Mouse (Mus musculus) testis, postnatal 14 days (tissue): ENCODE data around the gene Gm38394.
"Not testable (repeated sequence)": the region's sequence is repeated elsewhere in the genome, so short reads cannot be mapped to it uniquely, and the experiment has no call there.

Experiments
- DNase-seq: peaks from one replicate; pipeline ENCODE4 v3.0.0; 2021; ENCODE audit warnings: low spot score

The Gm38394 gene

DNA sequence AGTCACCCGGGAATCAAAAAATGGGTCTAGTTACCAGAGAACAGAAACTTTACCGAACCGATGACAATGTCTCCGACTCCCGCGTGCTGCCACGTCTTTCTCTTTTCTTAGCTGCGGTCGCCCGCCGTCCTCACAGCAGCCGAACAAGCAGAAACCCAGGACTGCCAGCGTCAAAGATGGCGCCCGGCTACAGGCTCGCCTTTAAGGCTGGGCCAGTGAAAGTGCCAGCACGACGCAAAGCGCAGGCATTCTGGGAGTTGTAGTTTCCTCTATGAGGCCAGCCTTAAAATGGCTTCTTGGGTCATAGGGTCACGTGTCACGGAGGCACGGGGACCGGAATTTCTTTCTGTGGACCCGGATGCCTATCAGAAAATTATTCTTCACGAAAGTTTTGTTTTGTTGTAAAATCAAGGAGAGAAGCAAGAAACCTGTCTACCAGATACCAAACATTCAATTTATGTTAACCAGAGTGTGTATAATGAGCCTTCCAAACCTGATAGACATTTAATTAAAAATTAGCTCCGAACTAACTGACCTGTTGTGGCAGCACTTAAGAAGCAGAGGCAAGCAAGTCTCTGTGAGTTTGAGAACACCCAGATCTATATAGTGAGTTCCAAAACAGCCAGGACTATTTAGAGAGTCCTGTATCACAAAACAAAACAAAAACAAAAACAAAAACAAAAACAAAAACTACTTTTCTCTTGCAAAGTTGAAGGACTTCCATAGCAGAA is at the start of gene Gm38394:
Gene Gm38394, minus strand, starts transcription at position 116 of the 731 bp plus-strand sequence.
- peak; percentile 94 for DNase-seq

DNA sequence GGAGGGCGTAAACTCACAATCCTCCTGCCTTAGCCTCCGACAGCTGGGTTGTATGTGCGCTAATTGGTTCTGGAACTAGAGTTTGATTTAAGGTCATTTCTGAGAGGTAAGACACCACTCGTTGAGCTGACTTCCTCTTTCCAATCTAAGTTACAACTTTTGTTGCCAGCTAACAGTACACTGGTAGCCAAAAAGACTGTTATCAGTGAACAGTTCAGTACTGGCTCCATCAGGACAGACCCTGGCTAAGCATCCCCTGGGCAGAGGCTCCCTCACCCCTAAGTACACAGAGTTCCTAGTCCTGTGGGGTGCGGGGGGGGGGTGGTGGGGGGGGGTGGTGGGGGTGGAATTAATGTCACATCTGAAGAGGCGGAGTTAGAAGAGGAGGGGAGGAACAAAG is 49.8 kb upstream of the Gm38394 start:
- peak; percentile 49 for DNase-seq

DNA sequence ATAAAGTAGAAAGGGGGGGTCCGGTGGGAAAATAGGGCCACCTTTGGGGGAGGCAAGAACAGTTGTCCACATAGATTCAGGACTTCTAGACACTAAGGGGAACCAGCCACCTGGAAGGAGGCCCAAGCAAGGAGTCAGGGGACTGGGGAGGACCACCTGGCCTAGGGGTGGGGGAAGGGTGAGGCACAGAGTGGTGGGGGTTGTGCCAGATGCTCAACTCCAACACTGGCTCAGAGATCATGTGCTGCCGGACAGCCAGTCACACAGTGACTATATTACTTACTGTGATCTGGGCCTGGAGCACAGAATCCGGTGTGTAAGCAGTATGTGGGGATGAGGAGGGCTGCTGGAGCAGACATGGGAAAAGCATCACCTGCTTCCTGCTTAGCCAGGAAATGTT is 48.2 kb upstream of the Gm38394 start:
- no peak for DNase-seq

DNA sequence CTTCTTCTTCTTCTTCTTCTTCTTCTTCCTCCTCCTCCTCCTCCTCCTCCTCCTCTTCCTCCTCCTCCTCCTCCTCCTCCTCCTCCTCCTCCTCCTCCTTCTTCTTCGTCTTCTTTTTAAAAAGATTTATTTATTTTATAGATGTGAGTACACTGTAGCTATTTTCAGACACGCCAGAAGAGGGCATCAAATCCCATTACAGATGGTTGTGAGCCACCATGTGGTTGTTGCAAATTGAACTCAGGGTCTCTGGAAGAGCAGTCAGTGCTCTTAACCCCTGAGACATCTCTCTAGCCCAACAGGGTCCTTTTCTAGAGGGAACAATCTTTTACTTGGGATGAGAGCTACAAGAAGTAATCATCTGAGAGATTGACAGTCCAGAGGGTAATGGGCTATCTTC is 40.7 kb upstream of the Gm38394 start:
- not testable (repeated sequence) for DNase-seq

DNA sequence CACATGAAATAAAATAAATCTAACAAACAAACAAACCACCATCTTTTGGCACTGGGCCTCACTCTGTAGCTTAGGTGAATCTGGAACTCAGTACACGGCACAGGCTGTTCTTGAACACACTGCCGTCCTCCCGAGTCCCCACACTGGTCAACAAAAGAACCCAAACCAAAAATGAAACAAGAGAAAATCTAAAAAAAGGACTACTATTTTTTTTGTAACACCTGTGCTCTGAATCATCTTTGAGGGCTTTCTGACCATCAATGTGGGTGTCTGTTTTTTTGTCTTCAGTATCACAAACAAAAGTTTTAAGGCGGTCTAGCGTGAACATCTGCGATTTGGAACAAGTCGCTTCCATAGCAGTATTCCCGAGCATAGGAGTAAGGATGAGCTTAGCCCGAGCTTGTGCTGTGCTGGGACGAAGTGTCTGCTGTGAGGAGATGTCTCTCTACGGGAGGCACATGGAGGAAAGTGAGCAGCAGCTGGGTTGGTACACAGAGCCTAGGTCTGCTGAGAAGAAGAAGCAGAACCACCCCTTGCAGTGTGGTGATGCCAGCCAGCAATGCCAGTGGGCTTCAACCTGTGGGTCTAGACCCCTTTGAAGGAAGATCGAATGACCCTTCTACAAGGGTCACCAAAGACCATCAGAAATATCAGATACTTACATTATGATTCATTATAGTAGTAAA is 37.0 kb upstream of the Gm38394 start:
- no peak for DNase-seq

DNA sequence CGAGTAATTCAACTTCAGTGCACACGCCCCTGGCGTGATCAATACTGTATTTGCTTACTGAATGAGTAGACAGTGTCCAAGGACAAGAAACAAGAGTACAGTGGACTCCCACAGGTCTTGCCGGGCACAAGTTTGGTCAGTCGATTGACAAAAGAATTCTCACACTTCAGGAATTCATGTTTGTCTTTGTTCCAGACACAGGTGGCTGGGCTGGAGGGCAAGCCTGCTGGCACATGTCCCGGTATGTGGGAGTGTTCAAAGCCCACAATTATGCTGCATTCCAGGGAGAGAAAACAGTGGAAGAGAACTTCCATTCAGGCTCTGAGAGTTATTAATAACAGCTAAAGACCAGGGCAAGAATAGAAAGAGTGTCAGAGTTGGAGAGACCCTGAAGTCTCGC is 34.8 kb upstream of the Gm38394 start:
- peak; percentile 69 for DNase-seq

DNA sequence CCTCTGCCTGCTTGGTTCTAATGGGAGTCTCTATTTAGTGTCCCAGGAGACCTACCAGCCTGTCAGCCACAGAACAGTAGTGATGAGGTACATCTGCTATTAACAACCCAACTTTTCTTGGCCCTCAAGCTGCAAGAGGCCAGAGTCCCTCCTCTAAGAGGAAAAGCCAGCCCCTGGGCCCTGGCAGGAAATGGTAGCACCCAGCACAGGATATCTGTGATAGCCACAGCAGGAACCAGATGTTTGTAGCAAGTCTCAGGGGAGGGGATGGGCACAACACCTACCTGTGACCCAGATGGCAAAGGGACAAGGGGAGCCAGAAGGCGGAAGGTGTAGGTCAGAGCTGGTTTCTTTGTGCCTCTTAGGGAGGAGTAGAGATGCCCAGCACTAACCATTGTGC is 33.8 kb upstream of the Gm38394 start:
- no peak for DNase-seq

DNA sequence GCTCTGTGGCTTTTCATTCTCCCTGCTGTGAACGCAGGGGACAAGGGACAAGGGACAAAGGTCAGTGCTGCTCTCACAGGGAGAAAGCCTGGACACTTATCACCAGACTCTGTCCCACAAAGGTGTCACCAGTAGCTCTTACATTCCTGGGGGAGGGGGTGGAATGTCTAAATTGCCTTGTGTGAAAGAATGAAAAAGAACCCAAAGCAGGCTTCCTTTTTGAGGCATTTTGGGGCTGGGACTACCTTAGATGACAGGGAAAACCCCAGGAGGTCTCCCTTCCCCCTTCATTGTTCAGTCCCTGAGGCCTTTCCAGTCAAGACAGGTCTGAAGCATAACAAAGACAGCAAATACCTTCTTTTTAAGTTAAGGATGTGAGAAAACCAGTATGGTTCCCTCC is 33.2 kb upstream of the Gm38394 start:
- DNase-seq: no peak

DNA sequence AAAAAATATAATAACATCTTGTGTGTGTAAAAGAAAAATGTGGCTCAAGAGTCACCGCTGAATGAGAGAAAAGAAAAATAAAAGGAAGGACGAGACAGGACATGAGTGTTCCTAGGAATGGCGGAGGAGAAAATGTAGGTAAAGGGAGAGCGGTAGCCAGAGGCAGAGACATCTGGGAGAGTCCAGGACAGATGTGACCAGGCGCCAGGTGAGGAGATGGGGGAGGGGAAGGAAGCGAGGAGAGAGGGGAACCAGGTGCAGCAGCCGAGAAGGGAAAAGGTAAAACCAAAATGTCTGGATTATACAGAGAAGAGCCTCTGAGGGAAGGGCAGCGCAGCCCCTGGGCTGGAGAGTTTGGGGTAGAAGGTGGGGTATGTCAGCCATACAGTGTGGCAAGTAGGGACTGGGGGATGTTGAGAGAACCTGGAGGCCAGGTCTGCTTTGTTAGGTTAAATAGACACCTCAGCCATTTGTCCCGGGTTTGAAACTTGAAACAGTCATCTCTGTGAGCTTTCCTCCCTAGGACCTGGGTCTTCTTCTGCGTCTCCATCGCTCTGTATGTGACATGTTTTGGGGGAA is 32.5 kb upstream of the Gm38394 start:
- DNase-seq: no peak

DNA sequence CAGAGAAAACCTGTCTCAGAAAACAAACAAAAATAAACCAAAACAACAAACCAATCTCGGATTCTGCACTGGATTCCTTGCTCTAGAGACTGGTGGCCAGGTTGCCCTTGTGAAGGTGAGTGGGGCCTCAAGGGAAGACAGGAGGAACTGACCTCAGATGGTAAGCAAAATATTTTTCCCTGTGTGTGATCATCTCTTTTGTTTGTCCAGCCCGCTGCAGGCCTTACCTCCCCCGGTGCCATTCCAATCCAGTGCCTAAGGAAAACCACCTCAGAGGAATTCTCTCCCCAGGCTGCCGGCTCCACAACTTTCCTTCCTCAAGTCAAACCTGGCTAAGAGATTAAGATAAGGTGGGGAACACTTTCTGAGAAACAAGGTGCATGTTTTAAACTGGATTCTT is 31.1 kb upstream of the Gm38394 start:
- DNase-seq: no peak

DNA sequence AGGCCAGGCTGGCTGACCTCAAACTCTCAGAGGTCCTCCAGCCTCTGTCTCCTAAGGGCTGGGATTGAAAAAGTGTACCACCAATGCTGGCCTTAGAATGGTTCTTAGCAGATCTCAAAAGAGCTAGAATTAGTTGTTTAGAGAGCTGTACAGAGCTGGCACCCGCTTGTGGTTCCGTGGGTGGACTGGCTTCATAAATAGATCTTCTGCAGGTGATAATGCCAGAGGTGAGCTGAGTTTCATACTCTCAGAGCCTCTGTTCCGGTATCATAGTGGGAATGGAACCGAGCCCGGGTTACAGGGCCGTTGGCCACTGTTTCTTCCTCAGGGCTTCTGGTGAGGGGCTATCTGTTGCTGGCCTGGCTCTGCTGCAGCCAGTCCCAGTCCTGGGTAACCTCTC is 29.9 kb upstream of the Gm38394 start:
- DNase-seq: no peak

DNA sequence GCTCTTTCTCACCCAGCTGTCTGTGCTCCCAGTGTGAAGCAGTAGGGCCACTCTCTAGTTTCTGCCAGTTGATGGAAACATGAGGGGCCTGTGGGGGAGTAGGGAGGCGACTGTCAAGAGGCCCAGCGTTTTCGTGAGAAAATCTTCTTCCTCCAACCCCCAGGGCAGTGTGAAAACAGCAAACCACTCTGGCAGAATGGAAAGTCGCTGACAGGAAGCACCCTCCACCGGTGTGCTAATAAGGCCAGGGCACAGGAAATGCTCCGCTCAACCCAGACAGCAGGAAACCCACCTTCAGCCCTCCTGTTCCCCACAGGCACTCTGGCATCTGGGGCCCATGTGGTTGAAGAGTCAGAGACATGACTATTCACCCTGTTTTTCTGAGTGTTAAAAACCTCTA is 28.8 kb upstream of the Gm38394 start, which contains the start of gene Lax1:
Gene Lax1, minus strand, starts transcription at position 212 of the 400 bp plus-strand sequence.
- DNase-seq: no peak

DNA sequence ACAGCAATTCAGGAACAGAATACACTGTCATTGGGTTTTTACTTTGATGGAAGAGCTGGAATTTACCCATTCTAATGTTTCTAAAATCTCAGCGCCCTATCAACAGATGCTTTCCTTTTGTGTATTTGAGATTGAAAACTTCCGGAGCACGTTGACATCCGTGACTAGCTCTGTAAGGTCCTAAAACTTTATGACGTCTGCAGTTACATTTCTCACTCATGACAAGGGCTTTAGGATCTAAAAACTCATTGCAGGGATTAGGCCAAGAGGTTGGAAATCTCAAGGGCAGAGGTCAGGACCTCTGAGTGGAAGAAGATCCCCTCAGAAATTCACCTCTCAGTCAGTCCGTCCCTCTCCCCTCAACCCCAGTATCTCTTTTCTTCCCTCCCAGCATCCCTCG is 27.2 kb upstream of the Gm38394 start:
- DNase-seq: no peak

DNA sequence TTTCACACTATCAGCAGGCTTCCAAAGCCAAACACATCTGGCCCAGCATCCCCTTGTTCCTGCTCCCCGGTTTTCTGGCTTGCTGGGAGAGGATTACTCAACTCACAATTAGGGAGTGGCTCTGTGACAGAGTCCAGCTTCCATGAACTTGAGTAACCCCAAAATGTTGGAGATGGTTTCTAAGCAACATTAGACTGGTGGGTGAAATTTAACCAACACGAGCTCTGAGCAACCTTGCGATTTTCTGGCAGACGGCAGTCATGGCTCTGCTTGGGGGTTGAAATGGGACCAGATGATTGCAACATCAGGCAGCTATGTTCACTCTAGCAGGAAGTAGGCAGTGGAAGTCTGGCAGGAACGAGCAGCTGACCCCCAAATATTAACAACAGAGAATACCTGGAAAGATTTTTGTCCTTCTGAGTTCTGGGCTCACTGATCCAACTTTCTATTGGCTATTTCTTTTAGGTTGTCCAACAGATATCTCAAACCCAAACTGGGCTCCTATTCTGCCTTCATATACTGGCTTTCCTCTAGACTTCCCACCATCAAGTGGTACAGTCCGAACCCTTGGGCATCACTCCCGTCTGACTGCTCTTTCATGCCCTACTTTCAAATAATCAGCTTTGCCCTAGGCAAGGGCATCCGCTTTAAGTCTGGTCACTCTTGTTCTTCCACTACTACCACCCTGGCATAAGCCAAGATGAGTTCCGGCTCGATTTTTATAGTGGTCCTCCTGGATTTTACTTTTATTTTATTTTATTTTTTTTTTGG is 24.8 kb upstream of the Gm38394 start:
- DNase-seq: peak; percentile 42

DNA sequence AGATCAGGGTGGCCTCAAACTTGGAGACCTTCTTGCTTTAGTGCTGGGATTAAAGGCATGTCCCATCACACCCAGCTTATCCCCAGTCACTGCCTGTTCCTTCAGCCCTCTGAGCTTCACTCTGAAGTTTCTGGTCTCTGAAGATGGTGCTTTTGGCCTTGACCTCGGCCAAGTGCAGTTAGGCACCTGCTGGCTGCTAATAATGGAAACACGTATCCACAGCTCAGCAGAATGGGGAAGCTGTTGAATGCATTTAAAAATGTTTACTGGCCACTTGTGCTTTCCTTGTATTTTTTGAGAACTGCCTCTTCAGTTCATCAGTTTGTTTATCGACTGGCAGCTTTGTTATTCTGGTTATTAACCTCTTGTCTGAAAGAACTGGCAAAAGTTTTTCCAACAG is 10.7 kb upstream of the Gm38394 start:
- no peak for DNase-seq

DNA sequence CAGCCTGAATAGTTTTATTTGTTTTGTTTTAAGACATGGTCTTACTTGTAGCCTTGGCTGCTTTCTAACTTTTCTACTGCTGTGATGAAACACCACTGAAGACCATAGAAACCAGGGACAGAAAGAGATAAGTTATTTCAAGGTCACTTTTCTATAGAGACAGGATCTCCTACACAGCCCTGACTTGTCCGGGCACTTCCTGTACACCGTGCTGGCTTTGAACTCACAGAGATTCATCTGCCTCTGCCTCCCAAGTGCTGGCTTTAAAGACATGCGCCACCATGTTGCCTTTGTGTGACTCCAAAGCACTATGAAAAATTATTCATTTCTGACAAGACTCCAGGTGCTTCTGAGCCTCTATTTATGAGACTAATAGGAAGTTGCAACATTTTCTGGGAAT is 10.1 kb upstream of the Gm38394 start:
- no peak for DNase-seq

DNA sequence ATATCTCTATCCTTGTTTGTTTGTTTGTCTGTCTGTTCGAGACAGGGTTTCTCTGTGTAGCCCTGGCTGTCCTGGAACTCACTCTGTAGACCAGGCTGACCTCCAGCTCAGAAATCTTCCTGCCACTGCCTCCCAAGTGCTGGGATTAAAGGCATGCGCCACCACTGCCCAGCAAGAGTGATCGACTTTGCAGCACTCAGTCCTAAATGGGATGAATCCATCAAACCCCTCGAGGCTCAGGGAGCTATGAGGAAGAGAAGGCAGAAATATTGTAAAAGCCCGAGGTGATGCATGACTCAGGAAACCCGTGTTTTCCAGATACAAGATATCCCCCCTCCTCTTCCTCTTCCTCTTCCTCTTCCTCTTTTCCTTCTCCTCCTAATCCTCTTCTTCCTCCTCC is 9.7 kb upstream of the Gm38394 start:
- no peak for DNase-seq

DNA sequence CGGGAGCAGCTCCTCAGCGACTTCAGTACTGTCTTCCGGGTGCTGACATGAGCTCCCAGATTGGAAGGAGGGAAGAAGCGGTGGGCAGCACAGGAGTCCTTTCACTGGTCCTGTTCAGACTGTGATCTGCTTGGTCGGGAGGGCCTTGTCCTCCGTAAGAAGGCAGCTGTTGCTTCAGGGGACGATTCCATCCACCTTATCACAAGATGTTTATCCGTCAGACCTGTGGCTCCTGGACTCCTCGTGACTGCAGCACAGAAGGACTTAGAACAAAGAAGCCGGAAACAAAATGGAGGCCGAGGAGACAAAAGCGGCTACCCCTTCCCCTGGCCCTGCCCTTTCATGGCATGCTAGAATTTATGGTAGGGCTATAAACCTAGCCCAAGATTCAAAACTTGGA is 9.1 kb upstream of the Gm38394 start:
- DNase-seq: no peak

DNA sequence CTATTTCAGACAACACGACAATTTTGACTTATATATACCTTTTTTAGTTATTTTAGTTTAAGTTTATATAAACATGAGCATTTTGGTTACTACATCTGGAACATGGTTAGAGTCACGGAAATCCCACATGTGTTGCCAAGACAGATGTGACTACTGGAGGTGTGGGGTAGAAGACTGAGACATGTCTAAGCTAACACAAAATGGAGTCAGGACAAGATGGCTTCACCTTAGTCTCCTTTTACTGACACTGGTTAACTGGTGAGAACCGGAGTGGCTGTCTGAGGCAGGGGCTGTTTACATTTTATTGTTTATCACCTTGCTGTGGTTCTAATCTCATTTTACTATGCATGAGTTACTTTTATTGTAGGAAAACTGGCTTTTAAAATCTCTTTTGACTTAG is 7.5 kb upstream of the Gm38394 start:
- no peak for DNase-seq

DNA sequence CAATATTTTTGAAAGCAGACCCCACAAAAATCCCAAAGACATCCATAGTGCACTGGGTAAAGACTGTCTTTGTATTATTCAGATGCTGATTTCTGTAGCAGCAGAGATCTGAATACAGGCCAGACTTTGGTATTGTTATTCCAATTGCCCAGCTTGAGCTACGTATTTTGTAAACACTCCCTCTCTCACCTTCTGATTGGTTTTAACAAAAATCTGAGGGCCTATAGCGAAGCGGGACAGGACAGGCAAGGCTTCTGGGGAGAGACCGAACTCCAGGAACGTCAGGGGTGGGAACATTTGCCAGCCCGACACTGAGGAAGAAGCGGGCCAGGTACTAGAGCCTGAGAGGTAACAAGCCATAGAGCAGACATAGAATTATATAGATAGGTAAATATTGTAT is 6.6 kb upstream of the Gm38394 start:
- no peak for DNase-seq

DNA sequence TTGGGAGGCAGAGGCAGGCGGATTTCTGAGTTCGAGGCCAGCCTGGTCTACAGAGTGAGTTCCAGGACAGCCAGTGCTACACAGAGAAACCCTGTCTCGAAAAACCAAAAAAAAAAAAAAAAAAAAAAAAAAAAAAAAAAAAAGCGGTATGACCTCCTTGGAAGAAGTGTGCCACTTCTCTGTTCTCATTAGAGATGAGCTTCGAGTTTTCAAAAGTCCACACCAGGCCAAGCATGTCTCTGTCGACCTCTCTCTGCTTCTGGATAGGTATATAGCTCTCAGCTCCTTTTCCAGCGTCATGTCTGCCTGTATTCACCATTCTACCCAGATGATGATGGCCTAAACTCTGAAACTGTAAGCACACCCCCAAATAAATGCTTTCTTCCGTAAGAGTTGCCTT is 4.6 kb upstream of the Gm38394 start:
- DNase-seq: not testable (repeated sequence)

DNA sequence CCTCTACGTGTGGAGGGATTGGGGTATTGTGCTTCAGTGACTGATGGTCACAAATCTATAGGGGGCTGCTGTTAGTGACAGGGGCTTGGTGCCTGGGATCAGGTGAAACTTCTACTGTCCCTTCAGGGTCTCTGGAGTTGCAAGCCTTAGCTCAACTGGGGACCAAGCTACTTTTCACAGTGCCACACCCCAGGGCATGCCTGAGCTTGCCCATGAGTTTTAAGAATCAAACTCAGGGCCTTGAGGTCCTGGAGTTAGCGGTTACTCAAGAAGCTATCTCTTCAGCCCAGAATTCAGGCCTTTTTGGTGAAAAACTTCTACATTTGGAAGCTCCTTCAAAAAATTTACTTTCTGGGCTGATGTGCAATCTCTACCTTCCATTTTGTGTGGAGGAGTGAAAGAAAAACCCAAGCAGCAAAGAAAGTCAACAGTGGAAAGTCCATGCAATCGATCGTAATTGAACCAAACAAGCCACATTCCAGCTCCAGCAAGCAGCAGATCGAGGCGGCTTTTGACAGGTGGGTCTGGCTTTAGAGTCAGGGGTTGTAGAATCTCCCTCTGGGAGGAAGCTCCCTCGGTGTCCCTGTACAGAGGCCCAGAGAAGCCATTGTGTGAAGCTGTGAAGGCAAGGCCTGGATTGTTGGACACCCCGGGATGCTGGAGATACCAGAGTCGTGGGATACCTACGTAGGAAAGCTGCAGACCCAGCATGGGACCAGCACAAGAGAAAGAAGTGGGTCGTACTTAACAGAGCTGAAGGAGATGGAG is 3.3 kb upstream of the Gm38394 start:
- DNase-seq: no peak
